30 mouse cellular contexts compared by ENCODE assay signal in the genomic region with DNA sequence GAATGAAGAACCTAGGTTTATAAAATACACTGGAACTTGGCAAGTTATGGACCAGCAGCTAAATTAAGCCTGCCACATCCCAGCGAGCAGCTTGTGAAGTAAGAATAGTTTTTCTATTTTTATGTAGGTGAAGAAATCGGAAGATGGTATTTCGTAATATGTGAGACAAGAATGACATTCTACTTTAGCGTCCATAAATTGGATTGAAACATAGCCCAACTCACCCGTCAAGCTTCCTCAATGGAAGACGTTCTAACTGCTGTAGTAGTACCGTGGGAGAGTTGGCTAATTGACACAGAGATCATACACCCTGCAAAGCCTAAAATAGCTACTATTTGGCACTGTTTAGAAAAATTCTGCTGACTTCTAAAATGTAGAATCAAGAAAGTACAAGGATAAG. TPM values are rescaled to one million over a fixed set of nuclear protein-coding genes. Genes with fewer than 3 reads are reported as not detected.
DNase-seq lines count a peak whose midpoint lies in the region; ATAC-seq and TF ChIP-seq lines count a peak whose summit lies in the region.
"Had no signal": no experiment of that assay in that cellular context is flagged by ENCODE, and none has a peak within 500 bp of the region (broad histone marks: within the 10 kb centered on the region; RNA-seq: fewer than 3 reads in every experiment).

No protein-coding gene starts in this region.

- no peak overlapping the region for H3K9ac ChIP-seq in forebrain, postnatal 0 days
- H3K9ac ChIP-seq: embryonic facial prominence, embryonic 13.5 days; heart, embryonic 15.5 days; hindbrain, embryonic 13.5 days; limb, embryonic 12.5 days; liver, embryonic 15.5 days; lung, embryonic 15.5 days; midbrain, embryonic 15.5 days; neural tube, embryonic 12.5 days had no signal

- H3K4me1 ChIP-seq in forebrain, postnatal 0 days (ENCODE audit: insufficient read depth), result no peaks in the 10 kb centered on the region
- H3K4me1 ChIP-seq: embryonic facial prominence, embryonic 13.5 days; heart, embryonic 10.5 days; heart, embryonic 15.5 days; liver, embryonic 15.5 days; lung, embryonic 15.5 days; midbrain, embryonic 15.5 days; neural tube, embryonic 12.5 days had no signal

- H3K9me3 ChIP-seq in forebrain, postnatal 0 days (ENCODE audit: low read length), result no peaks in the 10 kb centered on the region
- H3K9me3 ChIP-seq: embryonic facial prominence, embryonic 13.5 days; heart, embryonic 10.5 days; heart, embryonic 15.5 days; hindbrain, embryonic 13.5 days; liver, embryonic 15.5 days; lung, embryonic 15.5 days; midbrain, embryonic 10.5 days; midbrain, embryonic 15.5 days; neural tube, embryonic 12.5 days had no signal

- no peaks in the 10 kb centered on the region for H3K27me3 ChIP-seq in forebrain, postnatal 0 days (ENCODE audit: insufficient read depth, low read length)
- H3K27me3 ChIP-seq: embryonic facial prominence, embryonic 13.5 days; heart, embryonic 15.5 days; hindbrain, embryonic 13.5 days; limb, embryonic 12.5 days; liver, embryonic 15.5 days; lung, embryonic 15.5 days; midbrain, embryonic 15.5 days; neural tube, embryonic 12.5 days had no signal

- ATAC-seq in common myeloid progenitor, adult 5-6 weeks (replicated peaks; ENCODE audit: low read depth, poor library complexity, severe bottlenecking), result peak; percentile 60
- ATAC-seq in monocyte, adult 5-6 weeks (replicated peaks; ENCODE audit: insufficient number of reproducible peaks, low FRiP score, low TSS enrichment, poor library complexity, severe bottlenecking), result peak; percentile 62; the same call in 1 of the 2 replicates
- no peak for ATAC-seq in forebrain, postnatal 0 days
- ATAC-seq: forebrain, embryonic 16.5 days; intestine, embryonic 16.5 days; midbrain, embryonic 15.5 days had no signal

- no peak for TF ChIP-seq CTCF in gastrocnemius, adult 2 months (IDR thresholded peaks at IDR 0.05)
- no peak for TF ChIP-seq CTCF in forebrain, postnatal 0 days (IDR thresholded peaks at IDR 0.05; ENCODE audit: low read depth)

- WGBS in forebrain, postnatal 0 days, result 66% methylated on average over 7 of the region's 7 CpGs

- DNase-seq in gastrocnemius, adult 2 months, result no peak
- no peak for DNase-seq in gastrocnemius, postnatal 4 days (ENCODE audit: low spot score in 2 of 2)
- peak; percentile 4 for DNase-seq in 416B (ENCODE audit: low read depth)
- no peak for DNase-seq in forebrain, postnatal 0 days
- DNase-seq in layer of hippocampus, postnatal 14 days (ENCODE audit: low spot score in 2 of 2), result no peak
- no peak for DNase-seq in cerebellum, adult 11-12 months
- DNase-seq: adrenal gland, adult 2 months; adrenal gland, postnatal 36 days; cerebellum, adult 8-10 months; cerebellum, postnatal 36 days; gastrocnemius, postnatal 36 days; heart, postnatal 4 days; kidney, adult 9 months; kidney, postnatal 10 days had no signal

- H3K4me2 ChIP-seq in forebrain, postnatal 0 days (ENCODE audit: low read depth), result no peak overlapping the region
- H3K4me2 ChIP-seq: embryonic facial prominence, embryonic 13.5 days; heart, embryonic 15.5 days; hindbrain, embryonic 13.5 days; limb, embryonic 12.5 days; liver, embryonic 15.5 days; lung, embryonic 15.5 days; midbrain, embryonic 15.5 days; neural tube, embryonic 12.5 days had no signal

- intact Hi-C loops in gastrocnemius, adult 2 months (cut with DNase I), result no loop called here

- H3K36me3 ChIP-seq in forebrain, postnatal 0 days (ENCODE audit: insufficient read depth), result no peaks in the 10 kb centered on the region
- H3K36me3 ChIP-seq: embryonic facial prominence, embryonic 13.5 days; heart, embryonic 10.5 days; heart, embryonic 15.5 days; hindbrain, embryonic 13.5 days; limb, embryonic 12.5 days; liver, embryonic 15.5 days; lung, embryonic 15.5 days; midbrain, embryonic 10.5 days; midbrain, embryonic 15.5 days; neural tube, embryonic 12.5 days had no signal

- no peak overlapping the region; the same call in 1 of the 2 replicates for H3K4me3 ChIP-seq in gastrocnemius, adult 2 months
- H3K4me3 ChIP-seq in forebrain, postnatal 0 days (ENCODE audit: low read depth, low read length), result no peak overlapping the region
- H3K4me3 ChIP-seq: embryonic facial prominence, embryonic 13.5 days; heart, embryonic 10.5 days; heart, embryonic 15.5 days; hindbrain, embryonic 13.5 days; left cerebral cortex, adult 2 months; limb, embryonic 12.5 days; liver, embryonic 15.5 days; lung, embryonic 15.5 days; midbrain, embryonic 10.5 days; midbrain, embryonic 15.5 days; neural tube, embryonic 12.5 days had no signal

- H3K27ac ChIP-seq in gastrocnemius, adult 2 months, result peak overlapping the region; percentile 53
- H3K27ac ChIP-seq in forebrain, postnatal 0 days (ENCODE audit: low read depth, low read length), result no peak overlapping the region
- H3K27ac ChIP-seq: embryonic facial prominence, embryonic 13.5 days; heart, embryonic 10.5 days; heart, embryonic 15.5 days; hindbrain, embryonic 13.5 days; left cerebral cortex, adult 2 months; limb, embryonic 12.5 days; liver, embryonic 15.5 days; lung, embryonic 15.5 days; macrophage; midbrain, embryonic 10.5 days; midbrain, embryonic 15.5 days; neural tube, embryonic 12.5 days had no signal

RNA-seq across cellular contexts. Expression of gene Plpp3, which starts 7.7 kb away (rescaled TPM):
- total RNA-seq in gastrocnemius, adult 2 months (2021), result 10 to 100 TPM; 45.8 to 69.1 TPM
- total RNA-seq in gastrocnemius, postnatal 4 days (2021), result 100 to 1,000 TPM; 116 to 119 TPM
- 0.27 TPM in 1 of 2 replicates, not detected in the other for total RNA-seq in common myeloid progenitor, adult 5-6 weeks (2017)
- total RNA-seq in monocyte, adult 5-6 weeks (2017), result 0.49 to 0.57 TPM in 2 of 3 replicates, not detected in the other
- total RNA-seq in forebrain, postnatal 0 days (2014; rRNA removed), result 64.8 and 87.3 TPM in 2 replicates
- polyA plus RNA-seq in forebrain, postnatal 0 days (2015; fragmentation: Nextera tagmentation; extraction: Ambion mirVana), result 82.8 and 117 TPM in 2 replicates
- total RNA-seq in layer of hippocampus, postnatal 14 days (2021), result 100 to 1,000 TPM; 170 to 178 TPM

RNA-seq across cellular contexts. Expression of gene Prkaa2, which starts 39.8 kb away (rescaled TPM):
- total RNA-seq in gastrocnemius, adult 2 months (2021), result 100 to 1,000 TPM; 135 to 136 TPM
- total RNA-seq in gastrocnemius, postnatal 4 days (2021), result 10 to 100 TPM; 44.4 to 46.8 TPM
- 0.05 and 0.10 TPM in 2 replicates for total RNA-seq in common myeloid progenitor, adult 5-6 weeks (2017)
- total RNA-seq in monocyte, adult 5-6 weeks (2017), result 0.29 TPM in 1 of 3 replicates, not detected in the others
- 24.2 and 29.1 TPM in 2 replicates for total RNA-seq in forebrain, postnatal 0 days (2014; rRNA removed)
- polyA plus RNA-seq in forebrain, postnatal 0 days (2015; fragmentation: Nextera tagmentation; extraction: Ambion mirVana), result 10.6 and 14.5 TPM in 2 replicates
- total RNA-seq in layer of hippocampus, postnatal 14 days (2021), result 10 to 100 TPM; 19.7 to 20.3 TPM

Comparison
In these comparisons a context has a peak if more than half of its experiments do, and no peak if none do; other contexts are left out.
1. RNA of gene Plpp3, which starts 7.7 kb away (total RNA-seq): 170 to 178 TPM in layer of hippocampus, postnatal 14 days, 116 to 119 TPM in gastrocnemius, postnatal 4 days, 64.8 to 87.3 TPM in forebrain, postnatal 0 days and 45.8 to 69.1 TPM in gastrocnemius, adult 2 months; 0.49 to 0.57 TPM in monocyte, adult 5-6 weeks and 0.27 TPM in common myeloid progenitor, adult 5-6 weeks; every median in the first group is over 10 times any median in the second.
2. RNA of gene Prkaa2, which starts 39.8 kb away (total RNA-seq): 135 to 136 TPM in gastrocnemius, adult 2 months, 44.4 to 46.8 TPM in gastrocnemius, postnatal 4 days, 24.2 to 29.1 TPM in forebrain, postnatal 0 days and 19.7 to 20.3 TPM in layer of hippocampus, postnatal 14 days; 0.05 to 0.10 TPM in common myeloid progenitor, adult 5-6 weeks and 0.29 TPM in monocyte, adult 5-6 weeks; every median in the first group is over 10 times any median in the second.